Mouse (Mus musculus) kidney, adult 9 months (tissue): ENCODE measurements around the gene Agbl4.
A peak's percentile ranks its signal among the peaks of the same experiment; 100 is the strongest.

Experiments used
- DNase-seq: peaks from one replicate; pipeline ENCODE4 v3.0.0; 2022

The Agbl4 gene

DNA sequence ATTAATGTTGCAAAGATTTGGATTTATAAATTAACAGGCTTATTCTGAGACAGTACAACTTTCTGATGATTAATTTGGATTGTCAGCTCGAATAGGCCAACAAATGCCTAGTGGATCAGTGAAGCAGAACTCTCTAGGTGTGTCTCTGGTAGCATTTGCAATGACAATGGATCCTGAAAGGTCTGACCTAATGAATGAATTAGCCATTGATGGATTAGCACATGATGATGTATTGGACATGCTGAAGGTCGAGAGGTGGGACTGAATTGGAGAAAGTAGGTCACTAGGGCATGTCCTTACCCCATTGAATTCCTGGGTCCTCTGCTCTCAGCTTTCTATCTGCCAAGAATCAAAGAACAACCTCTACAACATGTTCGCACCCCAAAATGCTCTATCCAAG lies 1285.3 kb downstream of the Agbl4 start:
- DNase-seq, result no peak

DNA sequence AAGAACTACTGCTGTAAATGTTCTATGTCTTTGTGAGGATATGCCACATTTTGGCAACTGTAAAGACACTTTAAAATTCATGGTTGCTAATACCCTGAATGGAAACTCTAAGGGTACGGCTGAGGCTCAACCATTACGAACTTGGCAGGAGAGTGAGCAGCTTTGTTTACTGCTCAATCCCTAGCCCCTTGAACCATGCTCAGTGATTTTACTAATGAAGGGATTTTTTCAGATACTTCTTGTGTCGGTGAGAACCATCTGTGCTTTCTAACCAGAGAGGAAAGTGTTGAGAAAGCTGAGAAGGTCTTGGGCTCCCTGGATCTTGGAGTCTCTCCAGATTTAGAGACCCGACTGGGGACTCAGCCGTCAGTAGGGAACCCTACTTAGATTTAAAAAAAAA lies 1286.4 kb downstream of the Agbl4 start:
- no peak for DNase-seq

- no peak for DNase-seq
Measured at GRCm38 (mm10) chr4:111685951-111686350, 1288.5 kb downstream of the Agbl4 start.

- peak; percentile 45 for DNase-seq
Measured at GRCm38 (mm10) chr4:111686951-111687350, 1289.5 kb downstream of the Agbl4 start.

DNA sequence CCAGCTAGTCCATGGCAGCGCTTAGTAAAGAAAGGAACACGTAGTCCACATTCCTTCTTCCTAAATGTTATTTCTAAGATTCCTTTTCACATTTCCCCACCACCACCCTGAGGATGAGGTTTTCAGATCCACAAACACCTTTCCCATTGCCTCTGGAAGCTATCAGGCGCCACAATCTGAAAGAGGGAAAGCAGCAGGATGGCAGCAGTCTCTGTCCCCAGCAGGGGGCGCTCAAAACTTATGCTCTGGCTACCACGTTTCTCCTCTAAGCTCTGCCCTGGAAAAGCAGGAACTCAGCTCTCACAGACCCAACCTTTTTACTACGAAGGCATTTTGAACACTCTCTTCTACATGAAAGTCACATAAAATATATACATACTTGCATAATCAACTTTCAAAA lies 1290.2 kb downstream of the Agbl4 start:
- peak; percentile 87 for DNase-seq

DNA sequence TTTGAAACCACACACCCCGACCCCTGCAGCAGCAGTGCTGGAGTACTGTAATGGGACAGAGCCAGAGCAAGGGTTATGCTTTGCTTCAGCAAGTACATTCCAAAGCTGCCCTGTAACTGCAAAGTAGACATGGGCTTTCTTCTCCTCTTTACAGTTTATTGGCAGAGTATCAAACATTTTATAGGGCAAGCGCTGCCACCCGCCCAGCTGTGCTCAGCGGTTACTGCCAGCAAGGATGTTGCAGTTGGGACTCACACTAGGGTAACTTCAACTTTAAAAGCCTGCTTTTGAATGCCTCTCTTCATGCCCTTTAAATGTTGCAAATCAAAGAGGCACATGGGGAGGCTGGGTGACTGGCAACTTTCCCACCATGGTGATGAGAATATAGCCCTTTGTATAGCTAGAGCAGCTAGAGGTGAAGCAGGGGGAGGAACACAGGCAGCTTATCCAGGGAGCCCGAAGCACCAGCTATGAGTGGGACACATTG lies 1293.6 kb downstream of the Agbl4 start:
- DNase-seq, result no peak

DNA sequence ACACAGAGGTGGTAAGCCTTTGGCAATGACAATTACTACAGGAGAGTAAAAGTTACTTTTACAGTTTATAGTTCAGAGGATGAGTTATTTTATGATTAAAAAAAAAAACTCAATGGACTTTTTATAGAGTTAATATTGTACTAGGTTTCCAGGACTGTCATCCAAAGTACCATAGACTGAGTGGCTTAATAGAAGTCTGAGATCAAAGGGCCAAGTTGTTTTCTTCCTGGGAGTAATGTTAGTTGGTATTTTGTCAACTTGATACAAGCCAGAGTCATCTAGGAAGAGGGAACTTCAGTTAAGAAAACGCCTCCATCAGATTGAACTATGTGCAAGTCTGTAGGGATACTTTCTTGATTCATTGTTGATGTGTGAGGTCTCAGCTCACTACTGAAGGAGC lies 1303.9 kb downstream of the Agbl4 start:
- DNase-seq, result peak; percentile 69

DNA sequence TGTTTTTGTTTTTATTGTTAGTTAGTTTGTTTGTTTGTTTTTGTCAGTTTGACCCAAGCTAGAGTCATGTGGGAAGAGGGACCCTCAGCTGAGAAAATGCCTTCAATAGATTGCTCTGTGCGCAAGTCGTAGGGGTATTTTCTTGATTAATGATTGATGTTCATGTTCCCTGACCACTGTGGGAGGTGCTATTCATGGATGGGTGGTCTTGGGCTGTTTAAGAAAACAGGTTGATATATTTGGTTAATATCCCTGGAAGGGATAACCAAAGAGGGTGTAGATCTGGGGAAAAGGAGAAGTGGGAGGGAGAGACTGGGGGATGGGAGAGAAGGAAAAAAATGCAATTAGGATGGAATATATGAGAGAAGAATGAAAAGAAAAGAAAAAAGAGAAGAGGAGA lies 1306.7 kb downstream of the Agbl4 start:
- DNase-seq, result peak; percentile 27

DNA sequence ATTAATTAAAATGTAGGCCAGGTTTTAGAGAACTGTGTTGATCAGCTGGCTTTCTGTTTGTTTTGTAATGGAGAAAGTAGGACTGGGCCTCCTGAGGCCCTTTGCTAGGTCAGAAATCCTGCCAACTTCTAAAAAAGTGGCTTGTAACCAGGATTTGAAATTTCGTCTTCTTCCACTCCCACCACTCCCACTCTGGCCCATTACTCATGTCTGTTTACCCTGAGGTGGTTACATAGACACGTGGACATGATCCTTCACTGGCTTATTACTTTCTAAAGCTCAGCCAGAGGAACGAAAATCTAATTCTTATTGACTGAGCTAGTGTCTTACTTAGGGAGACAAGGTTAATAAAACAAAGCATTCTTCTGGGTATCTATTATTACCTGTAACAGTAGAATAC lies 1307.5 kb downstream of the Agbl4 start:
- no peak for DNase-seq
